Mouse (Mus musculus) layer of hippocampus, postnatal 10 days (tissue): ENCODE data around the gene Gm49395. TPM values are rescaled to one million over a fixed set of nuclear protein-coding genes. Genes with fewer than 3 reads are reported as not detected.

Source experiments
- DNase-seq, 2 experiments: peaks; one replicate each; pipeline ENCODE4 v3.0.0; 2021; ENCODE audit warnings: low spot score in 2 of 2
- total RNA-seq, 2 experiments: library from RNA; stranded (reverse); gene quantifications; 2 replicates each; pipeline ENCODE4 v1.2.3; 2021

Gene Gm49395
- total RNA-seq, 2 experiments from 2014 or later, result 3.6 to 6.7 TPM

GRCm38 (mm10) chr13:115067324-115067967 is 34.3 kb downstream of the Gm49395 start:
- no peak for DNase-seq

DNA sequence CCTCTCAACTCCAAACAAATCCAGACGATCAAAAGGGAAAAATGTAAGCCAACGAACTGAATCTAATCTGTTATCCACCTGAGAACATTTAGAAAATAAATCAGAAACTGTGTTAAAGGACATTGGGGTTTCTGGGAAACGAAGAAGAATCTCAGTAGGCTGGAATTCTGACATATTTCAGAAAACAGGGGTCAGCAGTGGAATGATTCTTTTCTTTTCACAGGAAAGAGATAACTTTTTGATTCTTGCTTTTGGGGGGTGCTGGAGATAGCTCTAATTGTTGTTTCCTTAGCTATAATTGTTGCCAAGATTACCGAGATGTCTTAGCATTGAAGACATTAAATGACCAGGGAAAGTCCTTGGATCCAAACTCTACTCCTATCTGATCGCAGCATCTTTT is 44.2 kb downstream of the Gm49395 start:
- no peak for DNase-seq

DNA sequence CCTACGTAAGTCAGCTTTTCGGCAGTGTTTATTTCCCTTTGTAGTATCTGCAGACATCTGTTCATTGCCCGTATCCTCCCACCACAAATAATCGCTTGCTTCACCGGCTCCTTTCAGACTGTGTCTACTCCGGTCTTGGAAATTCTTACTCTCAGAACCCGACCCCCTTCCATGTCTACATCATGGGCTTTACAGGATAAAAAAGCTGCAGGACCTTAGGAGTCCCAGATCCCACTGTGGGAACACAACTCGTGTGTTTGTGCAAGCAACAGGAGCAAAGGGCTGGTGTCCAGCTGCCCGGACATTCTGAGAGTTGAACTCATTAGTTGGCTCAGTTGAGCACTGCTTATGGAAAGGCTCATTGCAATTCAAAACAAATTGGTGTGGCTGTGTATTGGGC is 46.9 kb downstream of the Gm49395 start:
- DNase-seq, result no peak

DNA sequence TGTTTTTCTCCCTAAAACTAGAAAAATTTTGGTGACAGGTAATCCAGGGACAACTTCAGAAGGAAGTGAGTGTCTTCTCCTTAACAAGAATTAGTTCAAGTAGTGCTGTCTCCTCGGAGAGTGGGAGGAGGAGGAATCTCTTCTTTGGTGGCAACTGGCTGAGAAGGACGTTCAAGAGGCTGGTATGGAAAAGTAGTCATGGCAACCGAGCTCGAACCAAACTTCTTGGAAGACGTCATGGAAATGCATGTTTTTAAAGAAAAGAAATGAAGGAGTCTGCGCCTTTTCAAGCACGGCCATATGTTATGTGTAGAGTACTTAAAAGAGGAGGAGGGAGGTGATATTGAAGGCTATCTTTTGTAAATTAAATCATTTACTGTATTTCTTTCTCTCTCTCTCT is 49.2 kb downstream of the Gm49395 start:
- DNase-seq, result no peak

DNA sequence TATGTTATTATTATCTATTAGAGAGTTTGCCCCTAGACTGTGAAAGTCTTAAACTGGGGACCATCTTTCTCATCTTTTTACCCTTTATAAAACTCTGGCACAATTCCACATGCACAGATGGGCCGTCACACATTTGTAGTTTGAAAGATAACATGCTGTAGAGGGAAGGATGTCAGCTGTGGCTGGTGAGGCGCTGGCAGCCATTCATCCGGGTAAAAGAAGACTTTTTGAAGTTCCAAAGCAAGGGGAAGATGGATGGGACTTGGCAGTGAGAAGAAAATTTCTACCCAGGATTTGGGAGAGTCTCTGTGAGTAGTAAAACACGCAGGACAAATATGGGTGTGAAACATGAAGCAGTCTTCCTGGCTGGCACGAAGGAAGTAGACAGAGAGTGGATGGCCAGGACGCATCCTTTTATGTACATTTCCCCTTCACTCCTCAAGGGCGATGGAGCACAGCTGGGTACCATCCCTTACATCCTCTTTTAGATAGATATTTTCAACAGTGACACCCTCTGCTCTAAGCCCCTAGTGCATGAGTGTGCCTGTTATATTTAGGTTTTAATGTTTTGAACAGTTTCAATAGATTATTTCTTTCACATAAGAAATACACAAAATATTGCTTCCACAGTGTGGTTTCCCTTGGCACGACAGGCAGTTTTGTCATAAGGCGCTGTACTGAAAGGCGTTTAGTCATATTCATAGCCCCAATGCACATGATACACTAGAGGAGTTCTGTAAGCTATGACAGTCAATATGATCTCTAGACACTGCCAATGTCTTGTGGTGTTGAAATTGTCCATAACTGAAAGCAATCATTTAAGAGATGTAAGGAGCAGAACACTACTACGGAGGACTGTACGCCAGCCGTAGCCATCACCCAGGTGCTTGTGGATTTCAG is 50.8 kb downstream of the Gm49395 start:
- DNase-seq, result no peak

DNA sequence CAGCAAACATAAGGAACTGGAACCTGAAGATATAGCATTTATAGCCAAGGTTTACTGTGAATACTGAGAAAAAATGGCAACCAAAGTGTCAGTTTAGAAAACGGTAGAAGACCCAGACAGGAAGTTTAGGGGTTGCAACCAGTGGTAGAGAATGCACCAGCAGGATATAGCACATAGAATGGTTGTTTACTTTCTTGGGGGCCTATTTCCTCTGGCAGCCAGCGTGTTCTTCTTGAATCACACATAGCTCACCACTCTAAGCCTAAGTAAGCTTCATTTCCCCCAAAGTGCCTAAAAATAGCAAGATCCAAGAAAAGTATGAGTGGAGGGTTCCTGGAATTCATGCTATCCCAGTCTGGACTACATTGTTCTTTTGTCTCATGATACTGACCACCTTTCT is 59.1 kb downstream of the Gm49395 start:
- no peak for DNase-seq

DNA sequence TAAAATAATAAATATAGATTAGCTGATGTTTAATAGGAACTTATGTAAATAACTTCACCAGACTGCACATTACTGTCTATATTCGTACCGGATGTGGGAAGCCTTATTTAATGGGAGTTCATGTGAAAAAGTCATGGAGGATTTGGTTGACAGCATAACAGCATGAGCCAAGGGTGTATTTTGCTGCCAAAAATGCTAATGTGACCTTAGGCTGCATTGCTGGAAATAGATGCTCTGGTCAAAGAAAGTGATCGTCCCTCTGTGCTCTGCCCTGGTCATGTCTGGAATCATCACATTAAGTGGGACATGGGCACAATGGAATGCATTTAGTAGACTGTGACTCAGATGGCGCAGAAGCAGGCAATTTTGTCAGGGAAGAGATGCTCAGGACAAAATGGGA is 64.4 kb downstream of the Gm49395 start:
- DNase-seq, result no peak

DNA sequence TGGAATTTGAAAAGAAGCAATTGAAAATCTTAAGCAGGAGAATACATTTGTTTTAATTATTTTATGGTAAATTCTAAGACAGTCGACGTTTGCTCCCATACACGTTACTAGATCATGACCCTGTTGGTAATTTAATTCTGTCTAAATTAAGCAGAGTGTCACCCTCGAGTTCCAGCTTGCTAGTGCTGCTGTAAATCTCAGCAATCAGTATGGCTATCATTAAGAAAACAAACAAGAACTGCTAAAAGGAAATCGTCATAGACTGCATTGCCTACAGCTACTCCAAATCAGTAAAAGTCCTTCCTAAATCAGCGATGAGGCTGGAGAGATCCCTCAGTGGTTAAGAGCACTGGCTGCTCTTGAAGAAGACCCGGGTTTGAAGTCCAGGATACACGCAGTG is 66.3 kb downstream of the Gm49395 start:
- no peak for DNase-seq

DNA sequence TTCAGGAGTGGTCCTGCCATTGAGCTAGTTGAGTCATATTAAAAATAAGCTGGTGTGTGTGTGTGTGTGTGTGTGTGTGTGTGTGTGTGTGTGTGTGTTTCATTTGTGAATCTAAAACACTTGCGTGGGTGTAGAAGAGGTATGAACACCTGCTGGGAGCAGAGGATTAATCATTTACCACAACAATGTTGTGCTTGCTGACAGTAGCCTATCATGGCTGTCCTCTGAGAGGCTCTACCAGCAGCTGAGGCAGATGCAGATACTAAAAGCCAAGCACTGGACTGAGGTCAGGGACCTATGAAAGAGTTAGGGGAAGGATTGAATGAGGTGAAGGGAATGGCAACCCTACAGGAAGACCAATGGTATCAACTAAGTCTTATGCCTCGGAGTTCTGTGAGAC is 68.6 kb downstream of the Gm49395 start:
- DNase-seq, result no peak

DNA sequence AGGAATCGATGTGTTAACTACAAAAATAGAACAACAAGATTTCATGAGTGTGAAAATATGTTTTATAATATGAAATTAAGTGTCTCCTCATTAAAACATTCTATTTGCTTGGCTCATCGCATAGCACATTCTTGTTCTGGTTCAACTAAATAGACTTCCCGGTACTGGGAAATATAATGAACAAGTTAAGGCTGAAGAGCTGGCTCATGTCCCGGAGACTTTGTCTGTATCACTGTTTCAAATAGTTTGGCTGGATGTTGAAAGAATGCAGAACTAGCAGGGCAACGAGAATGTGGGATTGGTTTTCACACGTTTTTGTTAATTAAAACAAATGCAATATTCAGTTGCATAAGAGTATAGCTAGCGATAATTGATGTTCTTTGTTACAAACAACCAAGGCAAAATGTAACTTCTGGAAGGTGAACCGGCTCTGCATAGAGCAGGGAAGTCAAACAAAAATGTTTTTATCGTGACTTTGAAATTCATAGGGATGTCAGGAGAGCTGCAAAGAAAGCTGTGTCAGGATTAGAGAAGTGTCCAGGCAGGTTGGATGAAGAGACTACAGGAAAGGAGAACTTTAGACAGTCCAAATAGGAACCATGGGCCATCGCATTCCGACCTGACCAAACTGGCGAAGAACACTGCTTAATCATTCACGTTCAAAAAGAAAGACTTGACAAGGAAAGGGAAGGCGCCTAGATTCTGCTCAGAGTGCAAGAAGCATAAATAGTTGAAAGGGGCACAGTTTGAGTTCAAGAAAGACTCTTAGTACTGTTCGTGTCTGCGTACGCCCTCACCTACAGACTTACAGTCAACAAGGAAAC is 70.3 kb downstream of the Gm49395 start:
- DNase-seq, result no peak

DNA sequence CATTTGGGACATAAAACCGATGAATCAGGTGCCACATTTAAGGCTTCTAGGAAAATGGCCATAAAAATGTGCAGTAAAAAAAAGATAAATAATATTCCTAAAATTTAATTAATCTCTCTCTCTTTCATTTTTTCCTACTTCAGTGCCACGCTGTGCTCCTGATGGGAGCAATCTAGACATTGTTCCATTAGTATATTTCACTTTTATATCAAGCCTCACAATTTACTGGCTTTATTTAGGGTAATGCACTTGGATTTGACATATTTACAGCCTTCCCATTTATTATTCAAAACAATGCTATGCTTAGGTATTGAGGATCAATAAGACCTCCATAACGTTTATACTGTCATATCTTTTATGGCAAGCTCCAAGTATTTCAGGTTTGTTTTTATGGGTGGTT is 76.3 kb downstream of the Gm49395 start:
- no peak for DNase-seq

DNA sequence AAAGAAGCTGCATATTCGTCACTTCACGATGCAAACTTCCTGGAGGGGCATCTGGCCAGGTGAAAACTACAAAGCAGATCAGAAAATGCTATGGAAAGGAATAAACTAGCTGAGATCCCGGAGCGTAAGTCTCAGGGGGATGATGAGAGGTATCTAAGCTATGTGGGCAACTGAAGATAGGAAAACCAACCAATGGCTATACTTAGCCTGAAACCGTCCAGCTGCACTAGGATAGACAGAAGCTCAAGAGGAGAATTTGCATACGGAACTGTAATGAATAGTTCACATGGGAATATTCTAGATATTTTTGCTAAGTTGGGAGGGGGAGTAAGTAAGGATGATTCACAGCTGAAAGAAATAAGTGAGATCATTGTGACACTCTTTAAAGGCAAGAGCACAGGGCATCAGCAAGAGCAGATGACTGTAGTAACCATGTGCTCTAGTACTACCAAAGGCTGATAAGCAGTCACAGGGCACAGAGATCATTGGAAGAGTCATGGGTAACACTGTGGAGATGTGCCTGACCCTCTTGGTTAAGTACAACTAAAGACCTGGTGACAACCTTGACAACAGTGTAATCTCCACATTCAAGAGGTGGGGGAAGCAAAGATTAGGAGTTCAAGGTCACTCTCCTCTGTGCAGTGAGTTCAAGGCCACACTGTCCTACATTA is 79.5 kb downstream of the Gm49395 start:
- no peak for DNase-seq

- no peak for DNase-seq
These were observed 80.3 kb downstream of the Gm49395 start for GRCm38 (mm10) chr13:115021411-115021810.

GRCm38 (mm10) chr13:115020727-115021126 is 81.0 kb downstream of the Gm49395 start:
- DNase-seq, result no peak

DNA sequence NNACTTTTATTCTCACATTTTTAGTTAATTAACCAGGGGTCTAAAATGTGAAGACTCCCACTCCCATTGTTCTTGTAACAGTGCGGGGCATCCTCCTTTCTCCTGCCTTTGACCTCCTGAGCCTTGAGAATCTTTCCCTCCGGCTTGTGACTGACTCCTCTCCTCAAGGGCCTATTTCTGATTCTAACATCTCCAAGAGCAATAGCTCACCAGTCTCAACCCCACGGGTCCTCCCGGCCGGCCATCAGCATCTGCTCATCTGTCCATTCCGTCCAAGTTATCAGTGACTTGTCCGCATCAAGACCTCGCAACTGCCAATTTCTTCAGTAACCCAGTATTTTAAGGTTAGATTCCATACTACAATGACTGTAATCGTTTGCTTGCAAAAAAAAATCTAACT is 84.2 kb downstream of the Gm49395 start:
- no peak for DNase-seq

DNA sequence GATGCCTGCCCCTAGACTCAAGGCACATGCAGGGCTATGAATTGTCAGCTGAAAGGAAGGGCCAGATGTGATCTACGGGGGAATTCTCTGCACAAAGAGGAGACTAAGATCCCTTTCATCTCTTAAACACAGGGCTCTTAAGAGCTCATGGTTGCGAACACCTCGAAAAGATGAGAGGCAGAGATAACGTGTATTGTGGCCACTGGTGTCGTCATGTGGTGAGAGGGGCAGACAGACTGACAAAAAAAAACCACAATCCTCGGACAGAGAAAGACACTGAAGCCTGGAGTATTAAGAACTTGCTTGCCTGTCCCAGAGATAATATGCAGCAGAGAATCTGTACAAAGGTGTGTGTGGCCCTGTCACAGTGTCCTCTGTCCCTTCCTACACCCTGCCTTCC is 90.2 kb downstream of the Gm49395 start:
- no peak for DNase-seq

GRCm38 (mm10) chr13:115006213-115006835 is 95.4 kb downstream of the Gm49395 start:
- no peak for DNase-seq

GRCm38 (mm10) chr13:115005342-115005741 is 96.4 kb downstream of the Gm49395 start:
- DNase-seq, result no peak

DNA sequence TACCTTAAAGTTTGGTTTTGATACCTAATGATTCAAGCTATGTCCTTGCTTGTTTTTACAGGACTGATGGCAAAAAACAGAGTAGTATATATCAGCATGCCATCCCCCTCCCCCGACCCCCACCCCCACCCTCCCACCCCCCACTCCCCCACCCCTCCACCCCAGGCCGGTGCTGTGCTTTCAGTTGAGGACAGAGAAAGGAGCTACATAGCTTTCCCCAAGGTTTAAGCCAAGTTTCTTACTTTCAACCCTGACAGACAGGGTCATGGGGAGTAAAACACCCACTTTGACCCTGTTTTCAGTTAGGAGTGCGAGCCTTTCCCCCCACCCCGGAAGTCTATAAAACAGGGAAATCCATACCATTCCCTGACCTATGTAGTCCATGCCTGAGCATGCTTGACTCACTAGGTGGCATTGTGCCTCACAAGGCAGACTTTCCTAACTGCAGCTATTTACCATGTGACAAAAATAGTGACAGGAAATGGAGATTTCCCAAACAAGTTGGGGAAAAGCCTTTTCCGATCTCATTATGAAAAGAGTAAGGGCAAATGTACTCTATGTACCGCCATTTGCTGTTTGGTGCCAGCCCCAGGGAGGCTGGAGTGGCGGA is 98.2 kb downstream of the Gm49395 start:
- DNase-seq, result no peak

GRCm38 (mm10) chr13:115002837-115003236 is 98.9 kb downstream of the Gm49395 start:
- no peak for DNase-seq
